Mouse (Mus musculus) liver, adult 2 months (tissue): Measurements from ENCODE around the gene Gm26897. TPM values are rescaled to one million over a fixed set of nuclear protein-coding genes. Genes with fewer than 3 reads are reported as not detected.

Experiments used
- DNase-seq: peaks from one replicate; pipeline ENCODE4 v3.0.0-alpha.2; 2011; ENCODE audit warnings: low read depth, low spot score; ENCODE audit errors: extremely low read depth
- H3K27ac ChIP-seq: fragments of 200-500 bp; replicated peaks from 2 replicates; pipeline ENCODE4 v1.5.1; 2012; ENCODE audit warnings: low read depth, mild to moderate bottlenecking, control low read depth, inconsistent platforms, low read length; ENCODE audit not compliant: insufficient read depth
- H3K27me3 ChIP-seq: fragments of 200-500 bp; 2 replicates; pipeline ENCODE4 v1.6.1; 2012; ENCODE audit warnings: mild to moderate bottlenecking, moderate library complexity, low read length, inconsistent platforms; ENCODE audit not compliant: control insufficient read depth, insufficient read depth
- H3K36me3 ChIP-seq: fragments of 200-500 bp; 2 replicates; pipeline ENCODE4 v1.6.1; 2012; ENCODE audit warnings: low read length, inconsistent platforms; ENCODE audit not compliant: control insufficient read depth, insufficient read depth
- H3K4me1 ChIP-seq: fragments of 200-500 bp; 2 replicates; pipeline ENCODE4 v1.6.1; 2011; ENCODE audit warnings: low read length; ENCODE audit not compliant: control insufficient read depth, insufficient read depth
- H3K4me3 ChIP-seq: fragments of 200-500 bp; 2 replicates; pipeline ENCODE4 v1.5.1; 2011; ENCODE audit warnings: low read depth, mild to moderate bottlenecking, control low read depth, low read length, moderate library complexity; ENCODE audit not compliant: insufficient read depth
- H3K79me2 ChIP-seq: fragments of 200-500 bp; 2 replicates; pipeline ENCODE4 v1.6.1; 2012; ENCODE audit warnings: inconsistent platforms, mild to moderate bottlenecking, low read length, moderate library complexity; ENCODE audit not compliant: control insufficient read depth, insufficient read depth
- H3K9ac ChIP-seq: fragments of 200-500 bp; 2 replicates; pipeline ENCODE4 v1.6.1; 2012; ENCODE audit warnings: low read depth, mild to moderate bottlenecking, control low read depth, inconsistent platforms, low read length
- CTCF ChIP-seq: fragments of 200-500 bp; IDR thresholded peaks from 2 replicates; pipeline ENCODE4 v1.5.1; 2011; ENCODE audit warnings: low read depth, low read length, control low read depth
- POLR2A ChIP-seq: fragments of 200-500 bp; IDR thresholded peaks from 2 replicates; pipeline ENCODE4 v1.6.1; 2011; ENCODE audit warnings: low read length, control low read depth; ENCODE audit not compliant: insufficient read depth; ENCODE audit errors: extremely low read depth
- WGBS: fragments of 180-500 bp; shearing (Covaris S2); methylation state at CpG from one replicate; pipeline ENCODE4 v1.1.7; 2018; 5-methylcytosine and 5-hydroxymethylcytosine counted together
- polyA plus RNA-seq: library from polyadenylated mRNA; depleted of rRNA; stranded (reverse); fragments of >200 nt; gene quantifications from 2 replicates; pipeline ENCODE4 v1.2.3, GENCODE M21; 2012
- total RNA-seq: library from RNA; depleted of rRNA; stranded (reverse); fragments of >200 nt; gene quantifications from 2 replicates; pipeline ENCODE4 v1.2.3, GENCODE M21; 2014

Gene Gm26897
- total and polyA plus RNA-seq, 2 experiments = not detected

DNA sequence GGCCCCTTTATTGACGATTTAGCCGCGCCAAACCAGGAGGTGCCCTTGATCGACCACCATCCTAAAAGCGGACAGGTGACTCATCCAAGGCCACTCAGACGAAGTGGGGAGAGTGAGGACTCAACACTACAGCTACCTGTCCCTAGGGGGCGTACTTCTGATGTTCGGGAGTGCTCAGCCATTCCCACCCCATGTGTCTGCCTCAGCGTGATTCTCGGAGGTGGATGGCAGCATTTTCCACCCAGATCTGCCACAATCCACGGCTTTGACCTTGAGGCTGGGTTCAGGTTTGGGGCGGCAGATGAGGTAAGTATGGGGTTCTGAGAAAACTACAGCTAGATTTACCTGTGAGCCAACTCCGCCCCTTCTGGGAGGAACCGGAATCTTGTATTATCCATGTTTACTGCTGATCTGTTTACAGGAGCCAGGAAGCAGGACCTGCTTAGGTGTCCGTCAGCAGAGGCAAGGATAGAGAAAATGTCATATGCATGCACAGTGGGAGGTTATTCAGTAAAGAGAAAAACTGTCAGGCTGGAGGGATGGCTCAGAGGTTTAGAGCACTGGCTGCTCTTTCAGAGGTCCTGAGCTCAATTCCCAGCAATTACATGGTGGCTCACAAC, 32.1 kb downstream of the Gm26897 start:
- no peaks in the 10 kb centered on the region for H3K27me3 ChIP-seq
- H3K36me3 ChIP-seq = no peaks in the 10 kb centered on the region
- no peaks in the 10 kb centered on the region for H3K4me1 ChIP-seq
- TF ChIP-seq POLR2A (no peak), CTCF (no peak)
- DNase-seq = no peak
- H3K9ac ChIP-seq = no peak overlapping the region
- no peak overlapping the region for H3K27ac ChIP-seq
- H3K4me3 ChIP-seq = no peak overlapping the region
- no peaks in the 10 kb centered on the region for H3K79me2 ChIP-seq
- WGBS = 71% methylated on average over 15 of the region's 15 CpGs

GRCm38 (mm10) chr5:111766696-111767095, 33.0 kb downstream of the Gm26897 start:
- 77% methylated on average over 4 of the region's 4 CpGs for WGBS
- TF ChIP-seq POLR2A = no peak
- no peak for TF ChIP-seq CTCF
- no peaks in the 10 kb centered on the region for H3K36me3 ChIP-seq

DNA sequence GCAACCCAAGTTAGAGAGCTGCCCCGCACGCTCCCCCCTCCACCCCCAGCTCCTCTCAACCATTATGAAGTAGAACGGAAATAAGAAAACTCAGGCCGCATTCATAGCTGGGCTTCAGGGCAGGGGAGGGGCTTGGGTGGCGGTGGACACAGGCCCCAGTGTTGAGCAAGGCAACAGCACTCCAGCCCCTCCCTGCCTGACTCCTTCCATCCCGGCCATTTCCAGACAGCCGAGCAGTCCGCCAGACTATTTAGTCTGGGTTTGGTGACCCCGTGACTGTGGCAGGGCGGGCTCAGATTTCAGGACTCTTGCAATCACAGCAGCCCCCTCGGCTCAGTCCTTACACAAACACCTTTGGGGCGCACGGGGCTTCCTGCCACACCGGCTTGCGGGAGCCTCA, 36.5 kb downstream of the Gm26897 start:
- Histone ChIP-seq H3K27me3 (no peaks in the 10 kb centered on the region), H3K4me1 (no peaks in the 10 kb centered on the region), H3K4me3 (no peak overlapping the region), H3K27ac (no peak overlapping the region), H3K9ac (no peak overlapping the region), H3K79me2 (no peaks in the 10 kb centered on the region), H3K36me3 (no peaks in the 10 kb centered on the region)
- no peak for DNase-seq
- 14% methylated on average over 15 of the region's 15 CpGs for WGBS
- TF ChIP-seq POLR2A (no peak), CTCF (no peak)

More at GRCm38 (mm10) chr5:111766696-111767095, 33.0 kb downstream of the Gm26897 start:
- no peaks in the 10 kb centered on the region for H3K4me1 ChIP-seq
- no peak overlapping the region for H3K27ac ChIP-seq
- H3K4me3 ChIP-seq = no peak overlapping the region
- no peak for DNase-seq
- H3K27me3 ChIP-seq = no peaks in the 10 kb centered on the region
- no peaks in the 10 kb centered on the region for H3K79me2 ChIP-seq
- no peak overlapping the region for H3K9ac ChIP-seq

DNA sequence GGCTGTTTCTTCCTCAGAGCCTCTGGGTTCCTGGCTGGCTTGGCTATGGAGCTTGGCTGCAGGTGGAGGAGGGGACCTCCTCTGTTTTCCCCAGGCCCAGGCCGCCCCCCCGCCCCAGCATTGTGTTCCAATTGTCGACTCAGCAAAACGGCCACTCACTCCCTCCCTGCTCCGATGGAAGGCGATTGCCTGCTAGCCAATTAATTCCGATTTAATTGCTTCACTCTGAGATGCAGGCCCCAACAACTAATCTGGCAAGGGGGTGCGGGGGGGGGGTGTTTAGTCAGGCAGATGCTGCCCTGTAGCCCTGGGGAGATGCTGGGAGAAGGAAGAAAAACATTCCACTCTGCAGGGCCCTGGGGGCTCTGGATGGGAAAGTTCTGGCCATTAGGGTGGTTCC, 38.4 kb downstream of the Gm26897 start:
- Histone ChIP-seq H3K4me3 (no peak overlapping the region), H3K4me1 (no peaks in the 10 kb centered on the region), H3K27me3 (no peaks in the 10 kb centered on the region), H3K79me2 (no peaks in the 10 kb centered on the region), H3K36me3 (no peaks in the 10 kb centered on the region), H3K9ac (no peak overlapping the region), H3K27ac (no peak overlapping the region)
- no peak for DNase-seq
- TF ChIP-seq CTCF (no peak), POLR2A (no peak)
- 47% methylated on average over 8 of the region's 8 CpGs for WGBS

DNA sequence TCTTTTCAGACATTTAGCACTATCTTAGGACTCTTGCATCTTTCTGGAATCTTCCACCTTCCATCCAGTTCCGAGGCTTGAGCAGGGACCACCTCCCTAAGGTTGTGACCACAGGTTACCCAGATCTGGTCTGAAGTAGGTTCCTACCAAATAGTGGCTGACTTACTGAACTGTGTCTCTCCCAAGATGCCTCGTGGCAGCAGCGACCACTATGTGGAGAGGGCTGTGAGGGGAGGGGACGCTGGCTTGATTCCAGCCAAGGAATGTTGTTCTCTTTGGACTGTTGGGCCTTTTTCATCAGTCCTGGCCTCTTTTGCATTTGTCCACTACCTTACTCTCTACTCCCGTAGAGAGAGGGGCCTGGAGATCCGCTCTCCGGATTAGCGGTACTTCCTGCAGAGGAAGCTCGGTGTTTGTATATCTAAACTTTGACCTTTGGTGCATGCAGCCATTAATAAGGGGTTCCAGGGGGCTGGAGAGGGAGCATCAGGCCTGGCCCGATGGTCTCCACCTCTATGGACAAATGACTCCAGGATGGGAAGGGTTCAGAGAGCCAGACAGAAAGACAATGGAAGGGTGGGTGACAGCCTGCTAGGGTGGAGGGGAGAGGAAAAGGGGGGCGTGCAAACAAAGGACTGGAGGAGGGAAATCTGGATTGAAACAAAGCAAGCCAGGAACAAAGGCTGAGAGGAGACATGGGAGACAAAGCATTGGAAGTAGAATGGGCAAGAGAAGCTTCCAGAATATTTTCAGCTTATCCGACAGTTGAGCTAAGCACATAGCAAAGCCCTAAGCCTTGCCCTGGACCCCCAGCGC, 39.1 kb downstream of the Gm26897 start:
- Histone ChIP-seq H3K27me3 (no peaks in the 10 kb centered on the region), H3K36me3 (no peaks in the 10 kb centered on the region), H3K4me3 (no peak overlapping the region), H3K79me2 (no peaks in the 10 kb centered on the region), H3K4me1 (no peaks in the 10 kb centered on the region), H3K27ac (no peak overlapping the region), H3K9ac (no peak overlapping the region)
- no peak for TF ChIP-seq CTCF
- TF ChIP-seq POLR2A = no peak
- DNase-seq = no peak
- 38% methylated on average over 13 of the region's 13 CpGs for WGBS

GRCm38 (mm10) chr5:111773407-111773733, 39.6 kb downstream of the Gm26897 start:
- TF ChIP-seq CTCF = no peak
- no peak for TF ChIP-seq POLR2A
- WGBS = 71% methylated on average over 5 of the region's 5 CpGs
- no peaks in the 10 kb centered on the region for H3K79me2 ChIP-seq

More at GRCm38 (mm10) chr5:111773407-111773733, 39.6 kb downstream of the Gm26897 start:
- Histone ChIP-seq H3K27ac (no peak overlapping the region), H3K9ac (no peak overlapping the region), H3K27me3 (no peaks in the 10 kb centered on the region), H3K36me3 (no peaks in the 10 kb centered on the region), H3K4me1 (no peaks in the 10 kb centered on the region), H3K4me3 (no peak overlapping the region)
- no peak for DNase-seq
